Mouse (Mus musculus): ENCODE data around the gene Chn2.

Gene Chn2

DNA sequence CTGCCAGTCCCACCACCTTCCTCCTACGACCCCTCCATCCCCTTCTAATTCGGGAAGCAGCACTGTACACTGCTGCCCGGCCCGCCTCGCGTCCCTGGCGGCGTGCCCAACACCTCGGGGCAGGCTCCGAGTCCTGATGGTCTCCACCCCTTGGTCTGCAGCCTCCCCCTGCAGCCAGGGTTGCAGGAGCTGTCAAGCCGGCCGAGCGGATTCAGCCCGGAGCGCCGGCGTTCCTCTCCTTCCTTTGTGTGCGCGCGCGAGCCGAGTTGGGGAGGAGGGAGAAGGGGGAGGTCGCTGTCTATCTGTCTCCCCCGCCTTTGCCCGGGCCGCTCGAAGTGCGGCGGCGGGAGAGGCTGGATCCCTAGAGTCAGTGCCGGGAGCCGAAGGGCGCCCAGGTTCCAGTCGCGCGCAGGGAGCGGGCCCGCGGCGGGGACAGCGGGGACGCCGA lies at the start of gene Chn2:
Chn2 (plus strand) TSS at position 198 of the 448 bp plus-strand sequence.
- no peak for DNase-seq (ENCODE audit: low read depth)

DNA sequence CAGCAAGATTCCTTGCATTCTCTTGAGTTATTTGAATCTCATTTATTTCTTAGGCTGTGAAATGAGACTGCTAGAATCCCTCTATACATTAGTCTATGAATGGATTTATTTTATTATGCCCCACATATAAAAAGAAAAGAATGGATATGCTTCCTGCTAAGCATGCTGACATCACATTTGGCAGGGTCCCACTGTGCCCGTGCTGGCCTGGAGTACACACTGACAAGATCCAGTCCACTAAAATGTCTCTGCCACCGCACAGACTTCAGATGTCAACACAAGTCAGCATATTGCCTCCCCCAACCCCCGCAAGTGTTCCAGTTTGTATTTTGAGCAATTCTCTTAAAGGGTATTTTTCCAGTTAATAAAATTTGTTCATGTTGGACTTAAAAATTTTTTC lies 47.0 kb upstream of the Chn2 start:
- no peak for DNase-seq (ENCODE audit: low read depth)

DNA sequence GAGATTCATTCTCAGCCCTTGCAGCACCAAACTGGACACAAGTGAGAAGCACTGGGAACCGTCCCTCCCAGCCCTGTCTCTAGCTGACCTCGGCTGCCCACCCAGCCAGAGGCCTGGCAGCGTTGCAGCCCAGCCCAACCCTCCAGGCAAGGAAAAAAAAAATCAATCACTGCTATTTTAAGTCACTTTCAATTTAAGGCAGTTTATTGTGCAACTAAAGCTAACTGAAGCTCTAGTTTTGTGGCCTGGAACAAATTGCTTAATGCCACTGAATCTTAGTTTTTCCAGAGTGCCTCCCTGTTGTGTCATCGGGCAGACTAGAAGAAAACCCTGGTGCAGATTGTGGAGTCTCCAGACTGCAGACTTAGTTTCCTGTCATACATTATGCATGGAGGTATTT lies 43.8 kb upstream of the Chn2 start:
- DNase-seq (ENCODE audit: low read depth) = peak; percentile 20

DNA sequence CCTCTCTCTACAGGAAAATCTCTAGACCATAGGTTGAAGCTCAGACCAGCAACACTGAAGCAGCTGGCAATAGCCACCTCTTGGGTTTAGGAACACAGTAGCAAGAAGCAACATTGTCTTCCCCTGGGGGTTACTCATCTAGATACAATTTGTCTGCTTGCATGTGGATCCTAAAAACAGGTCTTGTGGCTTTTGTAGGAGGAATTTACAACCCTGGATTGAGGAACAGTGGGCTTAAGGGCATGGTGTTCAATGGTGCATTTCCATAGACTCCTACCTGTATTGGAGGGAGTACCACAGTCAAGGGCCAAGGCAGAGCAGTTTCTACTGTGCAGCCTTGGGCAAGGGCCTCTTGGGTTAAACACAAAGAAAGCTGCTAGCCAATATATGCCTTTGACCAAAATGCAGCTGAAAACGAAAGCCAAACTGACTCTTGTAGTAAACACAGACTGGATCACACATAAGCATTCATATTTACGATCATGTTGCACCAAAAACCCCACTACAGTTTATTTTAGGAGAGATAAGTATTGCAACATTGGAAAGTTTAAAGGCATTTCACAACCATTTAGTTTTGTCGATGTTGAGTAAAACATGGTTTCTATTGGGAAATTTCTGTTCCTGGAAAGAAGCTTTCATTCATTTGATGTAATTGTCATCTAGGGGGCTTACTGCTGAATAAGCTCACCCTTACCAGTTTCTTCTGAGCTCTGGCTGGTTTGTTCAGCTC lies 43.0 kb upstream of the Chn2 start:
- no peak for DNase-seq (ENCODE audit: low read depth)

DNA sequence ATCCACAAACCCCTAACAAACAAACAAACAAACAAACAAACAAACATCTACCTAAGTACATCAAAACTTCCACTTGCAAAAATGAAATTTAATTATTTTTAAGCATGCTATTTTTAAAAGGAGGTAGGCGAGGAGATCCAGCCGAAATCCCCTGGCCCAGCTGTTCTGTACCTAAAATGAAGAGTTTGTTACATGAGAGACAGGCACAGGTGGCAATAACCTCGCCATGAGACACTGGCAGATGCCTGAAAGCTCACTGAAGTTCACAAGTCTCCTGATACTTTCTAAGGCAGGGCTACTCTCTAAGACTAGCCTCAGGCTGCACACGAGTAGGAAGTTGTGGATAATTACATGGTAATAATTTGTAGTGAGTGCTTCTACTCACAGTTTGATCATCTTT lies 34.1 kb upstream of the Chn2 start:
- DNase-seq (ENCODE audit: low read depth) = no peak

DNA sequence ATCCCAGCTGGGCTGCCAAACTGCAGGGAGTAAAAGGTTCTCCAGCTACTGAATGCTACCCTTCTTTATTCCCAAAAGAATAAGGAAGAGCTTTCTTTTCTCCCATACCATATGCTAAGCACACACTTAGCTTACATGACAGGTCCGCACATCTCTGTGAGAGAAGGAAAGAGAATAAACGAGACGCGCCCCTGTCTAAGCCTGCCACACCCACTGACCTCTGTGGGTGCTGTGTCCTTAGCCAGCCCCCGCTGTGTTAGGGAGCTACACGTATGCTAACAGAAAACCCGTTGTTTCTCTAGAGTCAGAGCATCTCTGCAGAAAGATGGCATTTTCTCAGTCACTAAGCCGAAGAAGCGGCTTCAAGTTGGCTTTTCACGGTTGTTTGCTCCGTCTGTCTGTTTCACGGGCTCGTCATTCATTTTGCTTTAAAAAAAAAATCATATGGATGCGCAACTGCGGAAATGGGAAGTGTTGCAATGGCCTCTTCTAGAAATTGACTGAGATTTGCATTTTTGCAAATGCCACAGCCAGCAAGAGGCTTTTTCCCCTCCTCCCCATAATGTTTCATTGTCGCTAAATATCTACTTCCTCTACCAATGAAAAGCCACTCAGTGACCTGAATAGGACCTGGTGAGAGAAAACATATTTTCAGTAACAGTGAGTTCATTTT lies 30.8 kb upstream of the Chn2 start:
- DNase-seq (ENCODE audit: low read depth) = no peak

DNA sequence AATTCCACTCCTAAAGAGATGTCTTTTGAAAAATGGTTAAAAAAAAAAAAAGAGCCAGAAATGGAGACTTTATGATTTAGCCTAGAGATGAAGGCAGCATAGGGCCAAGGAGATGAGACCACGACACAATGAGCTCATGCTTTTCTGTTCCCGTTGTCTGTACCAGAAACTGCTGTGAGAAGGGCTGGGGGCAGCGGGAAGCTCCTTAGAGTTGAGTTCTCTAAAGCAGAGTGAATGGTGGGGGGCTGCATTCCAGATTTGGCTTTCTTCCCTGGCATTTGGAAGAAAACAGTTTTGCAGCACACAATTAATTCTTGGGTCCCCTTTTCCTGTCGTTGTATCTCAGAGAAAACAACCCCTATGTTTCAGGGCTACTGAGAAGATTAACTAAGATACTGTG lies 30.1 kb upstream of the Chn2 start:
- no peak for DNase-seq (ENCODE audit: low read depth)

DNA sequence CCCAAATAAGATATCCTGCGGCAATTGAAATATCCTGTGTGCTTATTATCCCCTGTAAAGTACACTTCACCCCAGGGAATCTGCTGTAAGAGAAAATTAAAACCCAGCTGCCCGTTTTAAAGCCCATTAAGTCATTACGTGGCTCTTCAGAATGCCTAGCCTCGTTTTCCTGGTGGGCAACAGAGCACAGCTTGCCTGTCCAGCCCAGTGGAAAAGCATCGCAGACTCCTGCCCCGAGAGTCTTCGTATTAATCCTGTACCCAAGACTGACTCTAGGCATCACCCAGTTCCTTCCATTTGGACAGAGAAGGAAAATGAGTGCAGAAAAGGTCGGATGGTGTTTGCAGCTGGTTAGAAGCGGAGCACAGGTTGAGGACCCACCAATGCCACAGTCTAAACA lies 29.0 kb upstream of the Chn2 start:
- no peak for DNase-seq (ENCODE audit: low read depth)

DNA sequence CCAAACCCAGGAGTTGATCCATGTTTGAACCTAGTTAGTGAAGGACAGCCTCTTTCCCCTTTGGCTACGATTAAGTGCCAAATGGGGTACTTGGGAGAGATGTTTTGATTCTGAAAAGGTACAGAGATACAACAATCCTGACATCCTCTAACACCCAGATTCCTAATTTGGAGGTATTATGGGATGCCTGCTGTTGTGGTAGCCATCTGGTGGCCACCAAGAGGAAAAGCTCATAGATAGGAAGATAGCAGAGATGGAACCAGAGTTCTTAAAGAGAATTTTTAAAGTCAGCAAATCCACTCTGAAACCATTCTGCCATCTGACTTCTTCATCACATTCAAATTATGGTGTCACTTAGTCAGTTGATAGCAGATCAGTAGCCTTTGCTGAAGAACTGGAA lies 27.2 kb upstream of the Chn2 start:
- DNase-seq (ENCODE audit: low read depth) = no peak

DNA sequence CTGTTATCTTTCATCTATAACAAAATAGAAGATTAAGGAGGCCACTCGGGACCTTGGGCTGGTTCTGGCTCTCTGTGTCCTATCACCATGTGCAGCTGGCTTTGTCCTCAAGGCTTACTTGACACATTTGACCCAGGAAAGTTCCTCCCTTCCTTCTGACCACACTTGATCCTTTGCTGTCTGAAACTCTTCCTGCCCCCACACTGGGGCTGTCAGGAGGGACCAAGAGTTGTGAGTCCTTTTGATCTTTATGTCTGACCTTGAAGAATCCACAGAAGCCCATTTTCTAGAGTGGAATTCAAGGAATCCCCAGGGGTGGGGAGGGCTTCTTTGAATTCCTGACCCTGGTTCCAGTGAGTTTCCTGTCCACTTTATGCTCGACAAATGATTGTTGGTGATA lies 21.3 kb upstream of the Chn2 start:
- DNase-seq (ENCODE audit: low read depth) = no peak

DNA sequence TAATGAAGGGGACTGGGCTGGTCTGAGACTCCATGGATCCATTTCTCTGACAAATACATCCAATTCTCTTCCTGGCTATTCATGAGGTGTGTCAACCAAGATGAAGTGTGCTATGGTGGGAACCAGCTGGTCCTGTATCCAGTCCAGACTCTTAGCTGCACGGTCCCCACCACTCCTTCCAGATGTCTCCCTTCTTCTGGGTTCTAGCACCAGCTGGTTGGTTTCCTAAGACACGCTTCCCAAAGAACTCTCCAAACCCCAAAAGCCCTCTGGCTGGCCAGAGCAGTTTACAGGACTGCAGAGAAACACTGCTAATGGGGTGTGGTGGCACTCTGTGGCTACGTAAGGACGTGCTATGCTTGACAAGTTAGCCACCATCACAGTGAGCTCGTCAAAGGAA lies 20.5 kb upstream of the Chn2 start:
- DNase-seq (ENCODE audit: low read depth) = no peak

DNA sequence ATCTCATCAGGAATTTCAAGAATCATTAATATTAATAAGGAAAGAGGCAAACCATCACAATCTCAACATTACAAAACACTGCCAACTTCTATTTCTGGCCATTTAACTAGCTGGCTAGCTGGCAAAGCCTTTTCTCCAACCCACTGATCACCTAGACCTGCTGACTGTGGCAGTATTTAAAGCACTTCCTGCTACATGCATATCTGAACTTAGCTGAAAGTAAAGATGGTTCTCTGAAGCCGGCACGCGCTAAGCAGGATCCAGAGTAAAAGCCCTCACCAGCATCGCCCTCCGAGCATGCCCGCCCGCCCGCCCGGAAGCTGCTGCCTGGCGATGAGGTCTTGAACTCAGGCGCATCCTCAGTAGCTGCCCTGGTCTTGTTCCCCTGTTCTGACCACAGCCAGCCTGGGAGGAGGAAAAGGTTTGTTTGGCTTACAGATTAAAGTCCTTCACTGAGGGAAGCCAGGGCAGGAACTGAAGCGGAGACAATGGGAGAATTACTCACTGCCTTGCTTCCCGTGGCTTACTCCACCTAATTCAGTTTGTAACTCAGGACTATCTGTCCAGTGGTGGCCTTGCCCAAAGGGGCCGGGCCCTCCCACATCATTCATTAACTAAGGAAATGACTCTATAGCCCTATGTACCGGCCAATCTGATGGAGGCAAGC lies 18.1 kb upstream of the Chn2 start:
- DNase-seq (ENCODE audit: low read depth) = no peak

DNA sequence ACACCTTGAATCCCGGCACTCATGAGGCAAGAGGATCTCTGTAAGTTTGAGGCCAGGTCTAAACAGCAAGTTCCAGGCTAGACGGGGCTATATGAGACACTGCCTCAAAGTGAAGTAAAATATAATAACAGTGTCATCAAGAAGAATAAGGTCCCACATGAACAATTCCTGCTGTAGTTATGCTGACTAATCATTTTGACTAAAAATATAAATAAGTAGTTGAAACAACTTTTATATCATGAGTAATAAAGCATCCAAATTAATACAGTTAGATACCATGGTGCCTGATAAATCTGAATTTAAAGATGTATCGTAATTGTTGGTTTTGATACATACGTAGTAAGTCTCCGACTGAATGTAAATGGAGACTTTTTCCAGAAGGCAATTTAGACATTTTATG lies 15.5 kb upstream of the Chn2 start:
- no peak for DNase-seq (ENCODE audit: low read depth)

DNA sequence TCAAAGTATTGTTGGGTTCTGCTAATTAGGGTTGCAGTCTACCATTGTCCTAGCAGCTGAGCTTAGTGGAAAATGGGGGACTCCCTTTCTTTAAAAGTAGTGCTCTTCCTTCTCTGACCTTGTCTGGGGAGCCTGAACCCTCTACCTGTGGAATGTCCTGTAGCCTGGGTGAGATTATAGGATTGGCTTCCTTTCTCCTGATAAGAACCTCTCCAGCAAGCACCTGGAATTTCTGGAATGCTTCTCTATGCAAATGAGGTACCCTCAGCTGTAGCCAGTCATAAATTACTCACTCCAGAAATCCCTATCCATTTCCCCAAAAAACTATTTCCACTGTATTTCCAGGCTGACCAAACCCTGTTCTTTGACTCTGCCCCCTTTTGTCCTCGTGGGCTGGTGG lies 10.6 kb upstream of the Chn2 start:
- DNase-seq (ENCODE audit: low read depth) = no peak

DNA sequence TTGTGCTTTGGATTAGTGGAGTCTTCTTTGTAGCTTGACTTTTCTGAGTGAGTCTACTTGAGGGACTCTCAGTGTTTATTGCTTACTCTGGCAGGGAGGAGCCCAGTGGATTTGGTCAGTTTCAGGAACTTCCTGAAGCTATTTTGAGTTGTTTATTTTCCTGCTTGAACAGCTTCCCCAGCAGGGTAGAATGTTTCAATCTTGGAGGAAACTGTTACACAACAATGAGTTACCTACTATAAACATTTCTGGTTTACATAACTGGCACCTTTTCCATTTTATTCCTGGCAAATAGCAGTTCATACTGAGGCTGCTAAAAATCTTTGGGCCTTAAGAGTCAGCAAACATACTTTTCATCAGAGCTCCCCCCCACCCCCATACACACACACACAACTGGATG lies 9.0 kb upstream of the Chn2 start:
- no peak for DNase-seq (ENCODE audit: low read depth)

DNA sequence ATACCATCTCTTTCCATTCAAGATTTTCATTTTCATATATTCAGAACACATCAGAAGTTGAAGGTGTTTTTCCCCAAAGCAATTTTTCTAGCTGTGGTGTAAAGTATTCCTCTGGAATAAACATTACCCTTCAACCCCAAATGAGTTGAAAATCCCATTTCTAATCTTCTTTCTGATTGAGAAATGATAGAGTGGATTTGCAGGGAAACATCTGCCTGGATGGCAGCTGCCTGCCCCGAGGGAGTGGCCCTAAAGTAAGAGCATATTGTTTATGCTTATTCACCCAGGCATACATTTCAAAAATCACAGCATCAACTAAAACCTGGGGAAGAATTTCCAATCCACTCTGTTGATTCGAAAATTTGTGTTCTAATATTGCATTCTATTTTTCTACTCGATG lies 8.6 kb upstream of the Chn2 start:
- DNase-seq (ENCODE audit: low read depth) = no peak

DNA sequence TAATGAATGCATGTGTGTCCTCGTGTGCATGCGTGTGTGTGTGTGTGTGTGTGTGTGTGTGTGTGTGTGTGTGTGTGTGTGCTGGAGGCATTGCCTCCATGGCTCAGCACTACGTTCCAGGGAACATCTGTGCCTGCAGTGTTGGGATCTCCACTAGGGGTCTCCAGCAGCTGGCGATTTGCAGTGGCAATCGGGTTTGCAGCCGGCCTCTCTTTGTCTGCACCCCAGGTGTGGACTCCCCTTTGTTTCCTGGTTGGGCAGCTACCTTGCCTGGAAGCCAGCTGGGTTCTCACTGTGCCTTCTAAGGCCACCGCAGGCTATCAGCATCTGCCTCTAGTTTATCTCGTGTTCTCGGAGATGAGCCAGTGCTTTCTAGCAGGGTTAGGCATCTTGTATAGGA lies 4.9 kb upstream of the Chn2 start:
- no peak for DNase-seq (ENCODE audit: low read depth)

DNA sequence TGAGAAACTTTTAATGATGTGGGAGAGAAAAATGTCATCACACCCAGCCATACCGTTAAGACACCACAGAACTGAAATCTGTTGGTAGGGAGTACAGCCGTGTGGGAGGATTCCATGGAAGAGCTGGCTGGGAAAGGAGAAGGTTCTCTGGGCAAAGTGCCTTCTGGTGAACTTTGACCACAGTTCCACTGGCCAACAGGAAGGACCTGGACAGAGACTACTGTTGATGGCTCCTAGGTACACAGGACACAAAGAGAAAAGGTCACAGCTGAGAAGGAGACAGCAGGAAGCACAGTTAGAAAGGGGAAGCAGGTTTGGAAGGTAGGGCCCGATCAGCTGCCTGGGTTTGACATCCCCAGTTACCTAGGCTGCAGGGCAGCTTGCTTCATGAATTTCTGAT lies 3.8 kb upstream of the Chn2 start:
- DNase-seq (ENCODE audit: low read depth) = no peak

DNA sequence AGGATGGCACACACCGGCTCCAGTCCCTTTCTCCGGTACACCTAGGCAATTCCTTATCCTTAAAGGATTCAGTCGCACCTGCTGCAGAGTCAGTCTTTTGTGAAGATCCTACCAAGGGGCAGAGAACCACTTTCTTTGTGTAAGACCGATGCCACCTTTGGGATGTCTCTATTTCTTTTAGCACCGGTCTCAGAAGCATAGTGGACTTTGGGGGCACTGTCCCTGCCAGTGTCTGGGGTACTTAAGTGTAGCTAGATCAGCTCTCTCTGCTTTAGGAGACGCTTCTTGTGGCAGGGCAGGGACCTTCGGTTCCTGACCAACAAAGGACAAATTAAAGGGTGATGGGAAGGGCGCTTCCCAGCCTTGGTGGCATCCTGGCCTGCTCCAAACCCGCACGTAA lies 488 bp upstream of the Chn2 start:
- no peak for DNase-seq (ENCODE audit: low read depth)

DNA sequence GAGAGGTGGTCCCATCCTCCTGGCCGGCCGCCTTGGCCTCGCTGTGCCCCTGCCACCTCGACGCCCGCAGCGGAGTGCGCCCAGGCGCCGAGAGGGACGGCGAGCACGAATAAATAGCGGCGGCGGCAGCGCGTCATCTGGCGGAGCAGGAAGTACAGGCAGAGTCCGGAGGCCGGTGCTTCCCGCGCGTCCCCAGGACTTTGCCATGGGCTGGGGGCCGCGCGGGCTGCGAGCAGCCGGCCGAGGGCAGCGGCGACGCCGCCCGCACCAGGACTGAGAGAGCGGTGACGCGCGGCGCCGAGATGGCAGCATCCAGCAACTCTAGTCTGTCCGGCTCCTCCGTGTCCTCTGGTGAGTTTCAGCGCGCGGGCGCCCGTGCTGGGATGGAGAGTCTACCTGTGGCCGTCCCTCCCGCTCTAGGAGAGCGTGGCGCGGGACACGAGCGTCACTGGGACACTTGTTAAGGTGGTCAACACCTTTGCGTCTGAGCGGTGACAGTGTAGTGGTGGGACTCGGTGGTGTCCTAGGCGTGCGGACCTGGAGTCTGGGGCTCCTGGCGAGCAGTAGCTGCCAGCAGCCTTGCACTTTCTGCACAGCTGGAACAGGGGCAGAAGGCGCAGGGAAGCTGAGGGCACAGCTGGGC lies 572 bp downstream of the Chn2 start:
- no peak for DNase-seq (ENCODE audit: low read depth)

DNA sequence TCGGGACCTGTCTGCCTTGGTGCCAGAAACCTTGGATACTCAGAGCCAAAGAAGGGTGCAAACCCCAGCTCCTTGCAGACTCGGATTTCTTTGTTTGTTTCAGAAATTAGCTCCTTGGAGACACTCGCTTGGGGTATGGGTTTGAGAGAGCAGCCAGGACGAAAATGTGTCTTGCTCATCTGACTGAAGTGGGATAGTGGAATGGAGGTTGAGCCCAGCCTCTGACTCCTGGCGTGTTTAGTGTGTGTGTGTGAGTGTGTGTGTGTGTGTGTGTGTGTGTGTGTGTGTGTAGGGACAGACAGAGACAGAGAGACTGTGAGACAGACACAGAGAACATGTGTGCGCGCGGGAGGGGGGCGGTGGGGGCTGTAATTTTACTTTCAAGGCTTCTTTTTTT lies 1.1 kb downstream of the Chn2 start:
- no peak for DNase-seq (ENCODE audit: low read depth)

DNA sequence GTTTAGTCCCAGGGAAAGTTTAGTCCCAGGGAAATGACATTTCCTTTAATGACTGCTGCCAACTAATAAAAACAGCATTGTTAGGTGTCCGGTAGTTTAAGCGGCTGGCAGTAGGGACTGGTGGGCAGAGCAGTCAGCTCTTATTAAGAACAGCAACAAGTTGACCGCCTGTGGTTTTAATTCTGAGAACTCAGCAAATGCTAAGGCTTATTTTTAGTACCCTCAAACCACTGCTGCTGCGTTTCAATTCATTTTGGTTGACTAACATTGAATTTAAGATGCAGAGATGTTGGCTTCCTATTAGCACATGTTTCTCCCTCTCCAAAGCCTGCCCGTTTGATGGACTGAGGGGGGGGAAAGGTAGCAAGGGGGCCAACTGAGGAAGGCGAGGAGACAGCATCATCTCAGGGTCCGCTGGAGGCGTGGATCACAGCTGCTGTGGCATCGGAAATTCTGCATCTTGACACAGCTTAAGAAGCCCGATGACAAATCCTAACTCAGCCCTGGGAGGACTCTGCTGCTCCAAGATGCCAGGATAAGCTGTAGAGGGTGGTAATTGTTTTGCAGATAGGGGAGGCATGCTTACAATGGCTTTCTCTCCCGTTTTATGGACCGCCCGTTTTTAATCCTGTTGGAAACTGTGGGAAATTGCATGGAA lies 2.2 kb downstream of the Chn2 start:
- no peak for DNase-seq (ENCODE audit: low read depth)
